Mouse (Mus musculus) inflammation-experienced regulatory T-cells, adult 16 weeks (primary cell): ENCODE measurements around the gene Rnf10. TPM values are rescaled to one million over a fixed set of nuclear protein-coding genes. Genes with fewer than 3 reads are reported as not detected.

Source experiments
- polyA plus RNA-seq: library from polyadenylated mRNA; unstranded; fragments of 100-300 nt; shearing (Covaris generic); gene quantifications from one replicate; pipeline ENCODE4 v1.2.1, GENCODE M21; 2017

The Rnf10 gene
- 30.9 TPM for polyA plus RNA-seq

DNA sequence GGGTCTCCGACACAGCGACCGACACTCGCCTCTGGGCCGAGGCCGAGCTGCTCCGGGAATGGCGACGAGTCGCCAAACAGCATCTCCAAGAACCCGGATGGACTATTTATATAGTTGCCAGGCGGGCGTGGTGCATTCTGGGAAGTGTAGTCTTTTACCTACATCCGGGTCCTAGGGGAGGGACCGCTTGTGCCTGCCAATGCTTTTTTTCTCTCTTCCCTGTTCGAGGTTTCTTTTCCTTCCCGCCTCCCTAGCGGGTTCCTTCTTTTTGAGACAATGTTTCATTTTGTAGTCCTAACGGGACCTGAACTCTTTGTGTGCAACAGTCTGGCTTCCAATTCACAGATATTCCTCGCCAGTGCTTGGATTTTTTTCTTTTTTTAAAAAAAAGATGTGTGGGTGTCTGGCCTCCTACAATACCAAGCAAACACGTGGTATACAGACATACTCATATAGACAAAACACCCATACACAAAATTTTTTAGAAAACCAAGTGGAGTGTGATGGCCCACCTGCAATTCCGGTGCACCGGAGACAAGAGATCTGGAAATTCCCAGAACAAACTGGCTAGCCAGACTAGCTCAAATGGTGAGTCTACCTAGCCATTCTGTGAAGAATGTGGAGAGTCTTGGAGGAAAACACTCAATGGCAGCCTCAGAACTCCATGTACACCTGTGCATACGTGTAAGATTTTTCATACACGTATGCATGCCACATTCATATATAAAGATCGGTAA is at the start of gene Rnf10:
Gene Rnf10 (minus strand): TSS at position 87 of the 737 bp plus-strand sequence.

DNA sequence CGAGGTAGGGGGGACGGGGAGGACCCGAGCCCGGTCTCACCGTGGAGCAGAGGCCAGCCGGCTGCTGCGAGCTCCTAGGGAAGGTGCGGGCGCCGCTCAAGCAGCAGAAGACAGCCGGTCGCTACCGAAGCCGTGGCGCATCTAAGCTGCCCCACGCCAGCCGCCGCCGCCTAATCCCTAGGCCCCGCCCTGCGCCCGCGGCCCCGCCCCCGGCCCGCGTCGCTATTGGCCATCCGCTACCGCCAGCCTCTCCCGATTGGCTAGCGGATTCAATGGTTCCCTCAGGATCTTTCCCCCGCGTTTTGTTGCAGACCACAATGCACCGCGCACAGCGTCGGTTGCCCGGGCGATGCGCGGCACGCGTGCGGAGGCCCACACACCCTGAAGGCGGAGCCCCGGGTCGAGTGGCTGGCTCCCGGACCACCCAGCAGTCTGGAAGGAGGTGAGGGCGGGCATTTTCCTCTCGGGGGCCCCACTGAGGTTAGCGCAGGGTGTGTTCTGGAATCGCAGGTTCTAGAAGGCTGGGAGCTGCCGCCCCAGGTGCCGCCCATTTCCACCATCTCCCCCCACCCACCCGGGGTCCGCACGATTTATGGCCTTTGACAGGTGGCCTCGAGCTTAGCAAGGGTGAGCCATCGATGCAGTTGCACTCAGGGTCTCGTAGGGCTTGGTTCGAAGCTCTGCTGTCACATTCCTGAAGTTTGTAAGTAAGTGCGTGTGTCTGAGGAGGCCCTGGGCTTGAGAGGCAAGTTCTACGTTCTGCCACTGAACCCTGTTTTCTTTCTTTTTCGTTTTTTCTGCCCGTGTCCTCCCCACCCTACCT is 28.3 kb upstream of the Rnf10 start, which contains the start of gene Dynll1:
Gene Dynll1 (minus strand): TSS at position 208 of the 823 bp plus-strand sequence.

DNA sequence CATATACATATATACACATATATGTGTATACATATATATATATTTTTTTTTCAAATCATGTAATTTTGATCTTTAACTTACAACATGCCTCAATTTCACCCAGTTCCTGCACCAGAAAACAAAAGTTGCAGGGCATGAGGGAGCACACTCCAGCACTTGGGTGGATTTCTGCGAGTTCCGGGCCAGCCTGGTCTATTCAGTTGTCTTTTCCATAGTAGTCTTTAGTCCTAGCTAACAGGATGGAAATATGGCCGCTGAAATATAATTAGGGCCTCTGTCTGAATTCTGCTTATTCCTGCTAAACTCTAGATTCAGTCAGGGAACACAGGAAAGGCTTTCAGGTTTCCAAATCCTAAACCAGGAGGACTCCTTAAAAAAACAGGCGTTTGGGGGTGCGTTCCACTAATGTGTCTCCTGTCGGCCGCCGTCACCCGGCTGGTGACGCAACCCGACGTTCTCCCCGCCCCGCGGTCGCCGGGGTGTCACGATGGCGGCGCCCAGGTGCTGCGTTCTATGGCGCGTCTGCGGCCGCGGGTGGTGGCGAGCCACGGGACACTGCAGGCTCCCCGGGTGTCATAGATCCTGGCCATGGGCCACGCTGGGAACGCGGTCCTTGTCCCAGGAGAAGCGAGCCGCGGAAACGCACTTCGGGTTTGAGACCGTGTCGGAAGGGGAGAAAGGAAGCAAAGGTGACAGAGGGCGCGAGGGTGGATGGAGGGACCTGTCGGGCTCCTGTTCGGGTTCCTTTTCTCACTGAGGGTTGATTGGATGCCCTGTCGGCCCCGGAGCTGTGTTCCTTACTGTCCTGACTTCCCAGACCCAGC is 6.7 kb upstream of the Rnf10 start, which contains the start of gene Coq5:
Gene Coq5 (plus strand): TSS at position 441 of the 824 bp plus-strand sequence.

DNA sequence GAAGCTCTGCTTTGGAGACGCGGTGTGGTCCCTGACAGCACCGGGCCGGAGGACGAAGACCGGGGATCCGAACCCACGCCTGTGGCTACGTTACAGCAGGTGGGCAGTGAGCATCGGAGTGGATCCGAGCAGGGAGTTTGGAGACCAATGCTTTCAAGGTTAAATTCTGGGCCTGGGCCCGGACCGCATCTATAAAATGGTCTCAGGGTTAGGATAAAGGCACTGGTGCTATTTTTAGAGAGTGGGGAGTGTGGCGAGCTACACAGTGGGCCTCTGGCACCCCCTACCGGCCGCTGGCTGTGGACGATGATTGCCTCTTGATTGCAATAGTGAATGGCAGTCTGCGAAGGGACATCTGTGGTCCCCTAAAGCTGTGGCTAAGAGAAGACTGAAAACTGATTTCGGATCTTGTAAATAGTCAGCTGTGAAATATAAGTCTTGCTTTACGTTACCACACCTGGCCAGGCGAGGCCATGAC is 36.9 kb downstream of the Rnf10 start, which contains the start of gene Pop5:
Gene Pop5 (plus strand): TSS at position 51 of the 478 bp plus-strand sequence.

DNA sequence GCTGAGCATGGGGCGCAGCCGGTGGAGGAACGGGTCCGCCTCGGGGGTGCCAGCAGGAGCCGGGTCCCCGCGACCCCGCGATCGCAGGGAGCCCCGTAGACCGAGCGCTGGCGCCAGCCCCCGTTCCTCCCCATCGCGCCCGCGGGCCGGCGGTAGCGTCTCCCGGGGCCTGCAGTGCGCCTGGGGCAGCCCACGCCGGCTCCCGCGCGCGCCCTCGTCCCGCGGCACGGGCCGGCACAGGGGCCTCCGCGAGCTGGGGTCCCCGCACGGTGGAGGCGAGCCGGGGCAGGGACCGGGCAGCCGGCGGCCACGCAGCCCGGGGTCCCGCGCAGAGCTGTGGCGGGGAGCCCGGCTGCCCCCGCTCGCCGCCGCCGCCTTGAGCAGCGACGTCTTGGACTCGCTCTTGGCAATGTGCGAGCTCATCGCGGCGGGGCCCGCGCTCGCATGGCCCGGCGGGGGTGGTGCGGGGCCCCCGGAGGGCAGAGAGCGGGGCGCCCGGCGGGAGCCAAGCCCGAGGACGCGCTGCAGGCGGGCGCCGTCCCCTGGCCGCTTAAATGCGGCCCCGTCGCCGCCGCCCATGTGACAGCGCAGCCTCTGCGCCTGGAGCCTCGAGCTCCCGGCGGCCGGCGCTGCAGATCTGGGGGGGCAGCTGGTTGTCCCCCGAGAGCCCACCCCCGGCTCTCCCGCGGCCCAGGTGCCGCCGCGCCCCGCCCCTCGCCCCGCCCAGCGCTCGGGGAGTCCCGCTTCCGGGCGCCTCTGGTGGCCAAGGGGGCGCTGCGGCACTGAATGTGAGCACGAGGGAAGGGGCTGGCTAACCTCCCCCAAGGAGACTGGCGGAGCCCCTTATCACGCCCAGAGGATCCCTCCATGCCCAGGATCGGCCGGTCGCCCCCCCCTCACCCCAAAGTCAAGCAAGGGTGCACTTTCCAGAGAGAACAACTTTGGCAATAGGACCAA is 78.8 kb downstream of the Rnf10 start, which contains the start of gene Cabp1:
Gene Cabp1 (minus strand): TSS at position 713 of the 957 bp plus-strand sequence.

Other genes starting within 250 kb of the Rnf10 start
- gene Gm10401, start 174.6 kb downstream of the Rnf10 start, polyA plus RNA-seq = 2.6 TPM
- gene Acads, start 153.6 kb downstream of the Rnf10 start, polyA plus RNA-seq = 41.4 TPM
- 56.8 TPM for gene Unc119b, start 137.9 kb downstream of the Rnf10 start, polyA plus RNA-seq
- gene Mlec, start 114.7 kb downstream of the Rnf10 start, polyA plus RNA-seq = 67.1 TPM
- gene Cabp1, start 78.5 kb downstream of the Rnf10 start, polyA plus RNA-seq = not detected
- 121 TPM for gene Pop5, start 37.1 kb downstream of the Rnf10 start, polyA plus RNA-seq
- 52.8 TPM for gene Coq5, start 6.8 kb upstream of the Rnf10 start, polyA plus RNA-seq
- 588 TPM for gene Dynll1, start 28.1 kb upstream of the Rnf10 start, polyA plus RNA-seq
- gene Srsf9, start 54.3 kb upstream of the Rnf10 start, polyA plus RNA-seq = 13.5 TPM
- gene Gatc, start 68.3 kb upstream of the Rnf10 start, polyA plus RNA-seq = 22.3 TPM
- 57.2 TPM for gene Triap1, start 68.3 kb upstream of the Rnf10 start, polyA plus RNA-seq
- gene Cox6a1, start 76.1 kb upstream of the Rnf10 start, polyA plus RNA-seq = 499 TPM
- not detected for gene Msi1, start 156.7 kb upstream of the Rnf10 start, polyA plus RNA-seq
- not detected for gene Pla2g1b, start 193.4 kb upstream of the Rnf10 start, polyA plus RNA-seq
- 21.1 TPM for gene Sirt4, start 211.8 kb upstream of the Rnf10 start, polyA plus RNA-seq
- gene Pxn, start 233.8 kb upstream of the Rnf10 start, polyA plus RNA-seq = 68.4 TPM